Mouse (Mus musculus): ENCODE measurements around the gene B230217C12Rik.

DNA sequence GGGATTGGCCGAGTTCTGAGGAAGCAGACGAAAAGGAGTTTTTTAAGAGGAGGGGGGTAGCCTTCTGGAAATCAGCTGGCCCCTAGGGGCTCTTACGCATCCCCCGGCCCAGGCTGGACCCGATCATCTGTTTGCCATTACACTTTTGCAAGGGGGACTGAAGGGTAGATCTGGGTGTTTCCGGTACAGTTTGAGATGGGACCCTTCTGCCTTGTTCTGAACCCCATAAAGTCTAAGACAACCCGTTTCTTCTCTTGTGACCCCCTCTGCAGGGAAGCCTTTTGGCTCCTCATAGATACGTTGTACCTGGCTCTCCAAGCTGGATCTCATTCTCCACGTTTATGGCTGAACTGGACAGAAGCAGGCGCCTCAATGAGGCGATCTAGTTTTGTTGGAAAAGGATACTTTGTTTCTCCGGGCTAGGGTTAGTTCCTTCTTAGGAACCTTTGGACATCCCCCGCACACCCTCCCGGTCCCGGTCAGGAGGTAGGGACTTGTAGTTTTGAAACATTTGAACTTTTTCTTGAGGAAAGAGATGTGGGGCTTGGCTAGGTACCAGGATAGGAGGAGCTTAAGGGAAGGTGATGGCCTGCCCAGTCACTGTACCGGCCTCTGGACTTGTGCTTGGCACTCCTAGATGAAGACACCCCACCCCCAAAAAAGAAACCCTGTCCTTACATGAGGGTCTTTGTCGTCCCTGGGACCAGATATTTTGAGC, 39.7 kb upstream of the B230217C12Rik start:
- TF ChIP-seq CTCF (IDR thresholded peaks at IDR 0.05; ENCODE audit: low read depth) (no peak), EP300 (IDR thresholded peaks at IDR 0.05; ENCODE audit: low read depth) (no peak)
